Mouse (Mus musculus): ENCODE measurements around the gene Mdn1.
A peak's percentile ranks its signal among the peaks of the same experiment; 100 is the strongest.

The Mdn1 gene

GRCm38 (mm10) chr4:32787110-32787509 lies 130.2 kb downstream of the Mdn1 start:
- no peak for DNase-seq (ENCODE audit: low read depth, low spot score)

GRCm38 (mm10) chr4:32789020-32789419 lies 132.1 kb downstream of the Mdn1 start:
- no peak for DNase-seq (ENCODE audit: low read depth, low spot score)

GRCm38 (mm10) chr4:32798976-32799375 lies 142.1 kb downstream of the Mdn1 start:
- no peak for DNase-seq (ENCODE audit: low read depth, low spot score)

GRCm38 (mm10) chr4:32799966-32800576 lies 143.2 kb downstream of the Mdn1 start, which contains the start of gene Lyrm2:
TSS of gene Lyrm2 (plus strand) at chr4:32800253.
- DNase-seq (ENCODE audit: low read depth, low spot score) = peak; percentile 74

- no peak for DNase-seq (ENCODE audit: low read depth, low spot score)
Measured at GRCm38 (mm10) chr4:32800577-32801170, 143.8 kb downstream of the Mdn1 start.

GRCm38 (mm10) chr4:32817478-32817877 lies 160.6 kb downstream of the Mdn1 start:
- DNase-seq (ENCODE audit: low read depth, low spot score) = no peak

GRCm38 (mm10) chr4:32820676-32821075 lies 163.8 kb downstream of the Mdn1 start:
- no peak for DNase-seq (ENCODE audit: low read depth, low spot score)

GRCm38 (mm10) chr4:32824254-32824653 lies 167.3 kb downstream of the Mdn1 start:
- DNase-seq (ENCODE audit: low read depth, low spot score) = peak; percentile 15
